22 mouse cellular contexts compared by ENCODE assay signal in the genomic region with DNA sequence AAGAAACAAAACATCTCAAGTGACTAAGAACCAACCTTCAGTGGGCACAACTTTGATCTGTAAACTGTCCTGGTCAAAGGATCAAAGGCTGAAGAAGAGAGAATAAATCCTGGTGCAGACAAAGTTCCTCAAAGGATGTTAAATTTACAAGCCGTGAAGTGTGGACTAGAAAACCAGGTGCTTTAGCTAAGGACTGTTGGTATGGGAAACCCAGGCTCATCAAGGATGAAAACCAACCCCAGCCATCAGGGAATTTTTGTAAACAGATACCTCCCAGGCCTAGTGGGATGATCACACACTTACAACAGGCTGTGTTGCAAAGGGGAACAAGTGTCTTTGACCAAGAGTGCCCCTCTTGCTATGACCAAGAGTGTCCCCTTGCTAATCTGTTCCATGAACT. TPM values are rescaled to one million over a fixed set of nuclear protein-coding genes. Genes with fewer than 3 reads are reported as not detected.
DNase-seq lines count a peak whose midpoint lies in the region; ATAC-seq and TF ChIP-seq lines count a peak whose summit lies in the region.
"Had no signal": no experiment of that assay in that cellular context is flagged by ENCODE, and none has a peak within 500 bp of the region (broad histone marks: within the 10 kb centered on the region; RNA-seq: fewer than 3 reads in every experiment).

No protein-coding gene starts in this region.

- H3K4me1 ChIP-seq in kidney, embryonic 15.5 days: peaks cover 28% of the 10 kb centered on the region
- no peaks in the 10 kb centered on the region; the same call in 1 of the 2 replicates for H3K4me1 ChIP-seq in kidney, postnatal 0 days (replicated peaks; ENCODE audit: insufficient read depth, low read length)
- H3K4me1 ChIP-seq: embryonic facial prominence, embryonic 13.5 days had no signal

- no peaks in the 10 kb centered on the region for H3K9me3 ChIP-seq in kidney, embryonic 15.5 days (replicated peaks)
- no peaks in the 10 kb centered on the region for H3K9me3 ChIP-seq in kidney, postnatal 0 days (replicated peaks; ENCODE audit: low read length)
- H3K9me3 ChIP-seq: embryonic facial prominence, embryonic 13.5 days; embryonic facial prominence, embryonic 15.5 days; forebrain, embryonic 10.5 days had no signal

- H3K36me3 ChIP-seq in kidney, embryonic 15.5 days: no peaks in the 10 kb centered on the region
- no peaks in the 10 kb centered on the region for H3K36me3 ChIP-seq in kidney, postnatal 0 days (ENCODE audit: insufficient read depth, low read length)
- H3K36me3 ChIP-seq: embryonic facial prominence, embryonic 13.5 days; embryonic facial prominence, embryonic 15.5 days; forebrain, embryonic 10.5 days had no signal

- H3K27me3 ChIP-seq in kidney, embryonic 15.5 days: no peaks in the 10 kb centered on the region; the same call in 1 of the 2 replicates
- no peaks in the 10 kb centered on the region for H3K27me3 ChIP-seq in kidney, postnatal 0 days (ENCODE audit: insufficient read depth, low read length)
- H3K27me3 ChIP-seq: embryonic facial prominence, embryonic 13.5 days; embryonic facial prominence, embryonic 15.5 days had no signal

- 37% methylated on average over 1 of the region's 1 CpGs for WGBS in kidney, embryonic 15.5 days
- 51% methylated on average over 1 of the region's 1 CpGs for WGBS in kidney, postnatal 0 days

- H3K9ac ChIP-seq in kidney, embryonic 15.5 days: no peak overlapping the region
- no peak overlapping the region for H3K9ac ChIP-seq in kidney, postnatal 0 days (ENCODE audit: low read depth, low read length)
- H3K9ac ChIP-seq: embryonic facial prominence, embryonic 13.5 days; embryonic facial prominence, embryonic 15.5 days had no signal

- no peak overlapping the region for H3K4me3 ChIP-seq in kidney, embryonic 15.5 days (replicated peaks)
- H3K4me3 ChIP-seq in kidney, postnatal 0 days (replicated peaks; ENCODE audit: low read depth, low read length): no peak overlapping the region
- H3K4me3 ChIP-seq: embryonic facial prominence, embryonic 13.5 days; embryonic facial prominence, embryonic 15.5 days; erythroblast, embryonic 14.5 days; forebrain, embryonic 10.5 days had no signal

- H3K4me2 ChIP-seq in kidney, embryonic 15.5 days: no peak overlapping the region
- H3K4me2 ChIP-seq in kidney, postnatal 0 days (ENCODE audit: low read length): no peak overlapping the region
- H3K4me2 ChIP-seq: embryonic facial prominence, embryonic 13.5 days; embryonic facial prominence, embryonic 15.5 days had no signal

- DNase-seq in heart, adult 11 months: peak; percentile 52
- DNase-seq in heart, adult 8-10 months (ENCODE audit: low spot score): no peak
- DNase-seq in kidney, adult 8-10 months: no peak
- peak; percentile 85 for DNase-seq in kidney, postnatal 0 days (ENCODE audit: low spot score)
- no peak for DNase-seq in kidney, postnatal 14 days
- DNase-seq: adrenal gland, adult 2 months; adrenal gland, postnatal 10 days; adrenal gland, postnatal 25 days; cerebellum, adult 11 months; cerebellum, adult 18-20 months; cerebellum, adult 8-10 months; cerebellum, adult 9-11 months; cerebellum, postnatal 14 days; cerebellum, postnatal 36 days; embryo, embryonic 11 days had no signal

- no peak overlapping the region for H3K27ac ChIP-seq in kidney, embryonic 15.5 days
- no peak overlapping the region for H3K27ac ChIP-seq in kidney, postnatal 0 days
- H3K27ac ChIP-seq: embryonic facial prominence, embryonic 13.5 days; embryonic facial prominence, embryonic 15.5 days; forebrain, embryonic 10.5 days had no signal

- TF ChIP-seq CTCF in kidney, postnatal 0 days (IDR thresholded peaks at IDR 0.05; ENCODE audit: low read depth): no peak

- ATAC-seq in kidney, embryonic 15.5 days (replicated peaks; ENCODE audit: low FRiP score): peak; percentile 61
- ATAC-seq in kidney, postnatal 0 days (replicated peaks; ENCODE audit: low FRiP score, low read depth): peak; percentile 59; the same call in 1 of the 2 replicates
- ATAC-seq: forebrain, embryonic 14.5 days; forebrain, embryonic 16.5 days had no signal

RNA-seq across cellular contexts. Expression of gene Creg1, which starts 24.6 kb away (rescaled TPM):
- total RNA-seq in heart, adult 8-10 months (2022): 100 to 1,000 TPM in 3 of 4 experiments, 10 to 100 TPM in 1; 98.7 to 109 (median 103) TPM
- polyA plus RNA-seq in kidney, embryonic 15.5 days (2015; fragmentation: Nextera tagmentation; extraction: Ambion mirVana): 54.4 and 58.4 TPM in 2 replicates
- polyA plus RNA-seq in kidney, postnatal 0 days (2015; fragmentation: Nextera tagmentation; extraction: Ambion mirVana): 89.9 and 90.2 TPM in 2 replicates

RNA-seq across cellular contexts. Expression of gene Rcsd1, which starts 29.4 kb away (rescaled TPM):
- 10 to 100 TPM; 64.0 to 99.3 (median 73.2) TPM for total RNA-seq in heart, adult 8-10 months (2022)
- 56.2 and 57.8 TPM in 2 replicates for polyA plus RNA-seq in kidney, embryonic 15.5 days (2015; fragmentation: Nextera tagmentation; extraction: Ambion mirVana)
- 53.7 and 57.5 TPM in 2 replicates for polyA plus RNA-seq in kidney, postnatal 0 days (2015; fragmentation: Nextera tagmentation; extraction: Ambion mirVana)

RNA-seq across cellular contexts. Expression of gene Cd247, which starts 49.5 kb away (rescaled TPM):
- 1 to 10 TPM in 1 of 4 experiments, under 1 TPM in 3; 0.16 to 1.1 (median 0.46) TPM for total RNA-seq in heart, adult 8-10 months (2022)
- polyA plus RNA-seq in kidney, embryonic 15.5 days (2015; fragmentation: Nextera tagmentation; extraction: Ambion mirVana): 0.66 and 0.69 TPM in 2 replicates
- 0.47 and 0.67 TPM in 2 replicates for polyA plus RNA-seq in kidney, postnatal 0 days (2015; fragmentation: Nextera tagmentation; extraction: Ambion mirVana)

Comparison
In these comparisons a context has a peak if more than half of its experiments do, and no peak if none do; other contexts are left out.
1. DNase-seq: peak in heart, adult 11 months (single experiment) and kidney, postnatal 0 days (single experiment); none in heart, adult 8-10 months (single experiment), kidney, adult 8-10 months (0 of 2) and kidney, postnatal 14 days (single experiment).